Mouse (Mus musculus): Measurements from ENCODE around the gene Rtn4rl1. TPM values are rescaled to one million over a fixed set of nuclear protein-coding genes. Genes with fewer than 3 reads are reported as not detected.

Gene Rtn4rl1
- total RNA-seq, 1 experiment from 2014 or later: 42.2 TPM

GRCm38 (mm10) chr11:75184986-75185385 is 8.6 kb upstream of the Rtn4rl1 start:
- DNase-seq: no peak

- DNase-seq: no peak
These were observed 3.7 kb upstream of the Rtn4rl1 start for GRCm38 (mm10) chr11:75189713-75190370.

- DNase-seq: peak; percentile 84
These were observed 3.2 kb upstream of the Rtn4rl1 start for GRCm38 (mm10) chr11:75190371-75190724.

- DNase-seq: no peak
These were observed 2.6 kb upstream of the Rtn4rl1 start, which contains the start of gene Dph1 for GRCm38 (mm10) chr11:75190905-75191441. Dph1 (minus strand) TSS chr11:75191241.

GRCm38 (mm10) chr11:75191841-75192240 is 1.7 kb upstream of the Rtn4rl1 start:
- DNase-seq: no peak

GRCm38 (mm10) chr11:75192336-75193214 is 1.0 kb upstream of the Rtn4rl1 start:
- peak; percentile 84 for DNase-seq

GRCm38 (mm10) chr11:75194121-75194849 is 702 bp downstream of the Rtn4rl1 start:
- DNase-seq: peak; percentile 54

GRCm38 (mm10) chr11:75194850-75195461 is 1.4 kb downstream of the Rtn4rl1 start:
- DNase-seq: peak; percentile 60

- DNase-seq: no peak
These were observed 2.5 kb downstream of the Rtn4rl1 start for GRCm38 (mm10) chr11:75196131-75196530.

- no peak for DNase-seq
These were observed 4.4 kb downstream of the Rtn4rl1 start for GRCm38 (mm10) chr11:75197956-75198355.

- DNase-seq: no peak
These were observed 5.2 kb downstream of the Rtn4rl1 start for GRCm38 (mm10) chr11:75198792-75199191.

GRCm38 (mm10) chr11:75199951-75200350 is 6.4 kb downstream of the Rtn4rl1 start:
- DNase-seq: peak; percentile 38

- DNase-seq: no peak
These were observed 7.4 kb downstream of the Rtn4rl1 start for GRCm38 (mm10) chr11:75200935-75201334.

GRCm38 (mm10) chr11:75201721-75202120 is 8.1 kb downstream of the Rtn4rl1 start:
- no peak for DNase-seq

- DNase-seq: no peak
These were observed 10.3 kb downstream of the Rtn4rl1 start for GRCm38 (mm10) chr11:75203926-75204325.

GRCm38 (mm10) chr11:75204472-75204871 is 10.9 kb downstream of the Rtn4rl1 start:
- DNase-seq: no peak

- DNase-seq: no peak
These were observed 12.8 kb downstream of the Rtn4rl1 start for GRCm38 (mm10) chr11:75206347-75206746.

- DNase-seq: no peak
These were observed 15.8 kb downstream of the Rtn4rl1 start for GRCm38 (mm10) chr11:75209363-75209762.

GRCm38 (mm10) chr11:75210093-75210492 is 16.5 kb downstream of the Rtn4rl1 start:
- no peak for DNase-seq

GRCm38 (mm10) chr11:75210755-75211154 is 17.2 kb downstream of the Rtn4rl1 start:
- DNase-seq: no peak

GRCm38 (mm10) chr11:75212031-75212667 is 18.6 kb downstream of the Rtn4rl1 start:
- DNase-seq: peak; percentile 51

Measured in adrenal gland, postnatal 25 days (tissue).